Mouse (Mus musculus): Measurements from ENCODE around the gene Ccr1. TPM values are rescaled to one million over a fixed set of nuclear protein-coding genes. Genes with fewer than 3 reads are reported as not detected.
"Not testable (repeated sequence)": the region's sequence is repeated elsewhere in the genome, so short reads cannot be mapped to it uniquely, and the experiment has no call there.

Gene Ccr1
- polyA plus RNA-seq, 1 experiment from 2014 or later = 1.3 TPM

- Histone ChIP-seq H3K4me3 (no peak overlapping the region), H3K36me3 (no peaks in the 10 kb centered on the region), H3K4me1 (peaks cover 5% of the 10 kb centered on the region; the same call in 1 of the 2 replicates), H3K27ac (no peak overlapping the region), H3K4me2 (replicated peaks) (no peak overlapping the region), H3K9me3 (no peaks in the 10 kb centered on the region), H3K9ac (no peak overlapping the region), H3K27me3 (replicated peaks) (no peaks in the 10 kb centered on the region)
- no peak for ATAC-seq (ENCODE audit: low FRiP score, low read depth)
- WGBS = 93% methylated on average over 3 of the region's 3 CpGs
Measured at GRCm38 (mm10) chr9:123930926-123931325, 37.6 kb downstream of the Ccr1 start.

- H3K9ac ChIP-seq = no peak overlapping the region
- H3K4me1 ChIP-seq = peaks cover 9% of the 10 kb centered on the region; the same call in 1 of the 2 replicates
- H3K4me2 ChIP-seq (replicated peaks) = no peak overlapping the region
- no peaks in the 10 kb centered on the region for H3K9me3 ChIP-seq
- no peak overlapping the region for H3K27ac ChIP-seq
- H3K36me3 ChIP-seq = no peaks in the 10 kb centered on the region
- no peaks in the 10 kb centered on the region for H3K27me3 ChIP-seq (replicated peaks)
- 80% methylated on average over 3 of the region's 3 CpGs for WGBS
- ATAC-seq (ENCODE audit: low FRiP score, low read depth) = no peak
- H3K4me3 ChIP-seq = no peak overlapping the region
Measured at GRCm38 (mm10) chr9:123930476-123930875, 38.0 kb downstream of the Ccr1 start.

GRCm38 (mm10) chr9:123929936-123930335 lies 38.6 kb downstream of the Ccr1 start:
- ATAC-seq (ENCODE audit: low FRiP score, low read depth) = no peak
- Histone ChIP-seq H3K4me2 (replicated peaks) (no peak overlapping the region), H3K9ac (no peak overlapping the region), H3K36me3 (no peaks in the 10 kb centered on the region), H3K27ac (no peak overlapping the region), H3K27me3 (replicated peaks) (no peaks in the 10 kb centered on the region), H3K4me3 (no peak overlapping the region), H3K4me1 (peaks cover 9% of the 10 kb centered on the region; the same call in 1 of the 2 replicates), H3K9me3 (no peaks in the 10 kb centered on the region)
- 88% methylated on average over 4 of the region's 4 CpGs for WGBS

GRCm38 (mm10) chr9:123928759-123929246 lies 39.7 kb downstream of the Ccr1 start:
- no peaks in the 10 kb centered on the region for H3K36me3 ChIP-seq
- H3K27me3 ChIP-seq (replicated peaks) = no peaks in the 10 kb centered on the region
- no peak overlapping the region for H3K4me2 ChIP-seq (replicated peaks)
- ATAC-seq (ENCODE audit: low FRiP score, low read depth) = no peak
- H3K9me3 ChIP-seq = no peaks in the 10 kb centered on the region
- peaks cover 9% of the 10 kb centered on the region; the same call in 1 of the 2 replicates for H3K4me1 ChIP-seq
- no peak overlapping the region for H3K27ac ChIP-seq
- no peak overlapping the region for H3K9ac ChIP-seq
- no peak overlapping the region for H3K4me3 ChIP-seq
- whole genome bisulfite sequencing = 61% methylated on average over 8 of the region's 8 CpGs

GRCm38 (mm10) chr9:123928118-123928758 lies 40.3 kb downstream of the Ccr1 start:
- H3K9ac ChIP-seq = no peak overlapping the region
- ATAC-seq (ENCODE audit: low FRiP score, low read depth) = no peak
- H3K4me3 ChIP-seq = no peak overlapping the region
- H3K9me3 ChIP-seq = no peaks in the 10 kb centered on the region
- no peaks in the 10 kb centered on the region for H3K27me3 ChIP-seq (replicated peaks)
- no peak overlapping the region for H3K4me2 ChIP-seq (replicated peaks)
- no peaks in the 10 kb centered on the region for H3K36me3 ChIP-seq
- H3K4me1 ChIP-seq = peaks cover 9% of the 10 kb centered on the region; the same call in 1 of the 2 replicates
- H3K27ac ChIP-seq = no peak overlapping the region
- 76% methylated on average over 12 of the region's 12 CpGs for WGBS

DNA sequence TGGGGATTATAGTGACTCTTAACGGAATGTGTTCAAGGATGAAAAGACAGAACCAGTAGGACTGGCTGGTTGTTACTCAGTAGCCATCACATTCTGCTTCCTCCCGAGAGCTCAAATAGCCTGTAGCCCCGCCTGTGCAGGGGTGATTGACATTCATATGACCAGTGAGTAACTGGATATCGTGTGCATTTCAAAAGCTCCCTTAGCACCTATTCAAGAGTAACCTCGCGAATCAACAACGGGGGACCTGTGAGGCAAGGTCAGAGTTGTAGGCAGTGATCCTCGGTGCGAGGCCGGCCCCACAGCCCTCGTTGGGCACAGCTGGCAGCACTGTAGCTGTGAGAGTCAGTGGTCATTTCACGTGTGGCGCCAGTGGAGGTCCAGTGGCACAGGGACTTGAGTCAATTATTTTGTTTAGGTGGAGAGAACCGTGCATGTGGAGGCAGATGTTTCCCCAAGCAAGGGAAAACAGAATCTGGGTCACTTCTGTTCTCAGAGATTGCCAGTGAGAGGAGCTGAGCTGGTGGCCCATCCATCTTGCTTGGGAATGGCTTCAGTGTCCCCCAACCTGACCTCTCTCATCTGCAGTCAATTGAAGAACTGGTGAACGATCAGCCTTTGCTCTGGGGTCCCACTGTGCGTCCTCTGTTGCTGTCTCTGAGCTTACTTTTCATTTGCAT lies 41.1 kb downstream of the Ccr1 start:
- Histone ChIP-seq H3K27me3 (replicated peaks) (no peaks in the 10 kb centered on the region), H3K9me3 (no peaks in the 10 kb centered on the region), H3K4me2 (replicated peaks) (no peak overlapping the region), H3K36me3 (no peaks in the 10 kb centered on the region), H3K27ac (no peak overlapping the region), H3K9ac (no peak overlapping the region), H3K4me3 (no peak overlapping the region), H3K4me1 (peaks cover 9% of the 10 kb centered on the region; the same call in 1 of the 2 replicates)
- ATAC-seq (ENCODE audit: low FRiP score, low read depth) = no peak
- 58% methylated on average over 16 of the region's 16 CpGs for WGBS

DNA sequence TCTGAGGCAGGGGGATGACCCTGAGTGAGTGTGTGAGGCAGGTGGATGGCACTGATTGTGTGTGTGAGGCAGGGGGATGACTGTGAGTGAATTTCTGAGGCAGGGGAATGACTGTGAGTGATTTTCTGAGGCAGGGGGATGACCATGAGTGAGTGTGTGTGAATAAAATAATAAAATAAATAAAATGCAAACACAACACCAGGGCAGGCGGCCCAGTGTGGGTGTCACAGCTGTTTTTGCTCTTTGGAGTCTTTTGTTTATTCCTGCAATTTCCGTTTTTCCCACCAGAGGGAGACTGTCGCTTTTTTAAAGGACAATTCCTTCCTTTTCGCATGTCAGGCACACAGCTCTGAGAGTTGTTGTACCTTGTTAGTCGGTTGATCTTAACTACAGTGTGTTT lies 42.5 kb downstream of the Ccr1 start:
- H3K4me1 ChIP-seq; H3K9me3 ChIP-seq; H3K27ac ChIP-seq; H3K36me3 ChIP-seq; H3K27me3 ChIP-seq (replicated peaks); ATAC-seq (ENCODE audit: low FRiP score, low read depth); H3K9ac ChIP-seq: not testable (repeated sequence)
- Histone ChIP-seq H3K4me2 (replicated peaks) (peak overlapping the region; percentile 81), H3K4me3 (peak overlapping the region; percentile 52)
- WGBS = 8% methylated on average over 5 of the region's 5 CpGs

- 6% methylated on average over 44 of the region's 44 CpGs for WGBS
- H3K36me3 ChIP-seq = no peaks in the 10 kb centered on the region
- peak overlapping the region; percentile 74 for H3K9ac ChIP-seq
- H3K4me1 ChIP-seq = peaks cover 9% of the 10 kb centered on the region; the same call in 1 of the 2 replicates
- H3K4me2 ChIP-seq (replicated peaks) = peak overlapping the region; percentile 81
- peak overlapping the region; percentile 92 for H3K27ac ChIP-seq
- peak; percentile 85 for ATAC-seq (ENCODE audit: low FRiP score, low read depth)
- H3K27me3 ChIP-seq (replicated peaks) = no peaks in the 10 kb centered on the region
- H3K9me3 ChIP-seq = no peaks in the 10 kb centered on the region
- H3K4me3 ChIP-seq = peak overlapping the region; percentile 52
Measured at GRCm38 (mm10) chr9:123925101-123925946, 43.2 kb downstream of the Ccr1 start.

DNA sequence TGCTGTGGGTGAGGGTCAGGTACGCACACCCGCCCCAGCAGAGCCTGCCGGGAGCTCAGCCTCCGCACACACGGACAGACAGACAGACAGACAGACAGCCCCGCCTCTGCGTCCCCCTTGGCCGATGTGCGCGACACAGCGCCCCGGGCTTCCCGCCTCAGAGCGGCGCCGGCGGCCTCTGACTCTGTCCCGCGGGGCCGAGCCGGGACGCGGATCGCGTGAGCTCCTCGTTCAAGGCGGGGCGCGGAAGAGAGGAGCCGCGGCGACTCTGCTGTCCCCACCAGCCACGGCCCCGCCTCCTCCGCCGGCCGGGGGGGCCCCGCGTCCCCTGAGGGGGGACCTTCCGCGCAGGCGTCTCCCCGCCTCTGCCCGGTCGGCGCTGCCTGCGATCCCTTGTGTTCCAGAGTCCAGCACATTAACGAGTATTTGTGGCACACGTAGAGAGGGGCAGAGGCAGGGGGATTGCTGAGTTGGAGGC lies 43.9 kb downstream of the Ccr1 start:
- WGBS = under 1% methylated on average over 48 of the region's 49 CpGs
- peak; percentile 87 for ATAC-seq (ENCODE audit: low FRiP score, low read depth)
- Histone ChIP-seq H3K4me2 (replicated peaks) (peak overlapping the region; percentile 81), H3K9ac (peak overlapping the region; percentile 74), H3K4me1 (peaks cover 9% of the 10 kb centered on the region; the same call in 1 of the 2 replicates), H3K27ac (peak overlapping the region; percentile 92), H3K36me3 (no peaks in the 10 kb centered on the region), H3K27me3 (replicated peaks) (no peaks in the 10 kb centered on the region), H3K4me3 (peak overlapping the region; percentile 52), H3K9me3 (no peaks in the 10 kb centered on the region)

DNA sequence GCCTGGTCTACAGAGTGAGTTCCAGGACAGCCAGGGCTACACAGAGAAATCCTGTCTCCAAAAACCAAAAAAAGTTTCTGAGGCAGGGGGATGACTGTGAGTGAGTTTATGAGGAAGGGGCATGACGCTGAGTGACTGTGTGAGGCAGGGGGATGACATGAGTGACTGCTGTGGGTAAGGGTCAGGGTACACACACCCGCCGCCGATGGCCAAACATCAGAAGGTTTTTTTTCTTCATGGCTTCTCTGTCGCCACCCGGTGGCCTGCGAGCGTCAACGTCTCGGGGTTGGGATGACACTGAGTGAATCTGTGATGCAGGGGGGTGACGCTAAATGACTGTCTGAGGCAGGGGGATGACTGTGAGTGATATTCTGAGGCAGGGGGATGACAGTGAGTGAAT lies 44.5 kb downstream of the Ccr1 start:
- H3K4me3 ChIP-seq = peak overlapping the region; percentile 52
- under 1% methylated on average over 11 of the region's 11 CpGs for WGBS
- not testable (repeated sequence) for H3K4me1 ChIP-seq; H3K9me3 ChIP-seq; H3K27ac ChIP-seq; H3K27me3 ChIP-seq (replicated peaks); H3K36me3 ChIP-seq
- peak overlapping the region; percentile 74; the same call in 1 of the 2 replicates for H3K9ac ChIP-seq
- peak overlapping the region; percentile 81 for H3K4me2 ChIP-seq (replicated peaks)
- ATAC-seq (ENCODE audit: low FRiP score, low read depth) = peak; percentile 62

GRCm38 (mm10) chr9:123923146-123923991 lies 45.1 kb downstream of the Ccr1 start:
- under 1% methylated on average over 49 of the region's 53 CpGs for WGBS

More at GRCm38 (mm10) chr9:123923146-123923991, 45.1 kb downstream of the Ccr1 start:
- Histone ChIP-seq H3K36me3 (no peaks in the 10 kb centered on the region), H3K4me1 (peaks cover 7% of the 10 kb centered on the region; the same call in 1 of the 2 replicates), H3K4me2 (replicated peaks) (peak overlapping the region; percentile 81), H3K4me3 (peak overlapping the region; percentile 39), H3K27ac (no peak overlapping the region), H3K9ac (peak overlapping the region; percentile 48), H3K9me3 (no peaks in the 10 kb centered on the region), H3K27me3 (replicated peaks) (no peaks in the 10 kb centered on the region)
- ATAC-seq (ENCODE audit: low FRiP score, low read depth) = peak; percentile 6
